Mouse (Mus musculus): Measurements from ENCODE around the gene Mcee. TPM values are rescaled to one million over a fixed set of nuclear protein-coding genes. Genes with fewer than 3 reads are reported as not detected.

Gene Mcee
- polyA plus RNA-seq, 1 experiment from 2014 or later = 105 TPM

DNA sequence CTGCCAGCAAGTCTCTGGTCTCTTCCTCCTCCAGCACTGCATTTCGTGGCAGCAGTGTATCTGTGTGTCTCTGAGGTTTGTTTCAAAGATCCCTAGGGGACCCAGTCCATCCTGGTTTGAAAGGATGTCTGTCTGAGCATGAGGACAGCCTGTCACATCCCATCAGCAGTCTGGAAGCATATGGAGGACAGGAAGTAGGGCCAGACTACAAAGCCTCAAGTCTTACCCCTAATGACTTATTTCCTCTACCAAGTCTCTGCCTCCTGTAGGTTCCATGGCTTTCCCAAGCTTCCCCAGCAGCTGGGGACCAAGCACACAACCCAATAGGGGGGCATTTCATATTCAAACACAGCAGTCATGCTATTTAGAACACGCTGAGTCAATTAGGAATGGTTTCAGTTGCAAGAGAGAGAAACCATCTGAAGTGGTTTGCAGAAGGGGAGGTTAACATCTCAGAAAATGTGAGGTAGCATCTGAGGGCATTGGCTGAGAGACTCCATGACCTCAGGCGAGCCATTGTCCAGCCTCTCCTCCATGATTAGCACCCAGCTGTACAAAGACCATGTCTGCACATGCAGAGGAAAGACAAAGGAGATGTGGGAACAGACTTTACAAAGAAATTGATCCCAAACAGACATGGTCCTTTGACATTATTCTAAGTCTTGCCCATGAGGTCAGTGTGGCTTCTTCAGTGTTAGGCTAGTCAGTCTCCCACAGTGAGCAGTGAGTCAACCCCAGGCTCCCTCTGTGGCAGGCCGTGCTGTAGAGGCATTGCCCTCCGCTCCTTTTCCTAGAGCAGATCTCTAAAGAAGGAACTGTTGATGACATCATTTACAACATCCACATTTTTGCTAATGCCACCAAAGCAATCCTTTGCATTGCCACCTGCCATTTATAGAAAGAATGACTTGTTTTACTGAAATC lies 47.5 kb downstream of the Mcee start:
- 46% methylated on average over 5 of the region's 5 CpGs for WGBS
- H3K27me3 ChIP-seq (replicated peaks) = no peaks in the 10 kb centered on the region
- no peak overlapping the region for H3K4me2 ChIP-seq
- no peaks in the 10 kb centered on the region for H3K36me3 ChIP-seq
- no peak for ATAC-seq (ENCODE audit: extremely low read depth, insufficient number of reproducible peaks, low FRiP score, low TSS enrichment)
- no peak overlapping the region for H3K9ac ChIP-seq
- H3K9me3 ChIP-seq = no peaks in the 10 kb centered on the region
- no peaks in the 10 kb centered on the region for H3K4me1 ChIP-seq
- no peak overlapping the region for H3K27ac ChIP-seq (replicated peaks)
- H3K4me3 ChIP-seq = no peak overlapping the region

GRCm38 (mm10) chr7:64440519-64440918 lies 48.1 kb downstream of the Mcee start:
- Histone ChIP-seq H3K9ac (no peak overlapping the region), H3K9me3 (no peaks in the 10 kb centered on the region), H3K4me2 (no peak overlapping the region), H3K4me3 (no peak overlapping the region), H3K27ac (replicated peaks) (no peak overlapping the region), H3K4me1 (no peaks in the 10 kb centered on the region), H3K36me3 (no peaks in the 10 kb centered on the region), H3K27me3 (replicated peaks) (no peaks in the 10 kb centered on the region)
- ATAC-seq (ENCODE audit: extremely low read depth, insufficient number of reproducible peaks, low FRiP score, low TSS enrichment) = no peak
- whole genome bisulfite sequencing = 70% methylated on average over 8 of the region's 8 CpGs

GRCm38 (mm10) chr7:64450631-64451030 lies 58.2 kb downstream of the Mcee start:
- no peaks in the 10 kb centered on the region for H3K9me3 ChIP-seq
- H3K36me3 ChIP-seq = no peaks in the 10 kb centered on the region
- 79% methylated on average over 13 of the region's 13 CpGs for WGBS
- H3K4me3 ChIP-seq = no peak overlapping the region
- H3K4me2 ChIP-seq = no peak overlapping the region
- no peak for ATAC-seq (ENCODE audit: extremely low read depth, insufficient number of reproducible peaks, low FRiP score, low TSS enrichment)
- H3K9ac ChIP-seq = no peak overlapping the region
- H3K27ac ChIP-seq (replicated peaks) = no peak overlapping the region
- H3K4me1 ChIP-seq = no peaks in the 10 kb centered on the region
- H3K27me3 ChIP-seq (replicated peaks) = no peaks in the 10 kb centered on the region

- ATAC-seq (ENCODE audit: extremely low read depth, insufficient number of reproducible peaks, low FRiP score, low TSS enrichment) = no peak
- 70% methylated on average over 4 of the region's 4 CpGs for WGBS
- H3K36me3 ChIP-seq = no peaks in the 10 kb centered on the region
- no peak overlapping the region for H3K4me3 ChIP-seq
- H3K27me3 ChIP-seq (replicated peaks) = no peaks in the 10 kb centered on the region
- no peak overlapping the region for H3K4me2 ChIP-seq
- H3K27ac ChIP-seq (replicated peaks) = no peak overlapping the region
- H3K9me3 ChIP-seq = no peaks in the 10 kb centered on the region
- H3K4me1 ChIP-seq = no peaks in the 10 kb centered on the region
- H3K9ac ChIP-seq = no peak overlapping the region
Measured at GRCm38 (mm10) chr7:64451441-64451840, 59.0 kb downstream of the Mcee start.

GRCm38 (mm10) chr7:64451861-64452382 lies 59.5 kb downstream of the Mcee start:
- Histone ChIP-seq H3K9me3 (no peaks in the 10 kb centered on the region), H3K4me2 (no peak overlapping the region), H3K27ac (replicated peaks) (no peak overlapping the region), H3K36me3 (no peaks in the 10 kb centered on the region), H3K4me1 (no peaks in the 10 kb centered on the region), H3K4me3 (no peak overlapping the region), H3K27me3 (replicated peaks) (no peaks in the 10 kb centered on the region), H3K9ac (no peak overlapping the region)
- 61% methylated on average over 5 of the region's 5 CpGs for WGBS
- no peak for ATAC-seq (ENCODE audit: extremely low read depth, insufficient number of reproducible peaks, low FRiP score, low TSS enrichment)

- WGBS = 69% methylated on average over 4 of the region's 4 CpGs
- H3K4me3 ChIP-seq = no peak overlapping the region
- ATAC-seq (ENCODE audit: extremely low read depth, insufficient number of reproducible peaks, low FRiP score, low TSS enrichment) = no peak
Measured at GRCm38 (mm10) chr7:64452471-64453222, 60.2 kb downstream of the Mcee start.

GRCm38 (mm10) chr7:64456176-64456575 lies 63.8 kb downstream of the Mcee start:
- Histone ChIP-seq H3K4me1 (no peaks in the 10 kb centered on the region), H3K9me3 (no peaks in the 10 kb centered on the region), H3K4me3 (no peak overlapping the region), H3K27me3 (replicated peaks) (no peaks in the 10 kb centered on the region), H3K9ac (no peak overlapping the region), H3K4me2 (no peak overlapping the region), H3K36me3 (no peaks in the 10 kb centered on the region), H3K27ac (replicated peaks) (no peak overlapping the region)
- WGBS = 74% methylated on average over 4 of the region's 4 CpGs
- ATAC-seq (ENCODE audit: extremely low read depth, insufficient number of reproducible peaks, low FRiP score, low TSS enrichment) = no peak

More at GRCm38 (mm10) chr7:64452471-64453222, 60.2 kb downstream of the Mcee start:
- no peaks in the 10 kb centered on the region for H3K27me3 ChIP-seq (replicated peaks)
- H3K4me1 ChIP-seq = no peaks in the 10 kb centered on the region
- H3K9ac ChIP-seq = no peak overlapping the region
- H3K27ac ChIP-seq (replicated peaks) = no peak overlapping the region
- H3K4me2 ChIP-seq = no peak overlapping the region
- H3K9me3 ChIP-seq = no peaks in the 10 kb centered on the region
- H3K36me3 ChIP-seq = no peaks in the 10 kb centered on the region

GRCm38 (mm10) chr7:64456676-64457075 lies 64.3 kb downstream of the Mcee start:
- no peak overlapping the region for H3K4me2 ChIP-seq
- 42% methylated on average over 3 of the region's 3 CpGs for whole genome bisulfite sequencing
- no peak overlapping the region for H3K9ac ChIP-seq
- no peak overlapping the region for H3K4me3 ChIP-seq
- no peak overlapping the region for H3K27ac ChIP-seq (replicated peaks)
- H3K9me3 ChIP-seq = 0 out of 2 replicates have a peak, but pooled peaks cover under 1% of the 10 kb centered on the region
- no peaks in the 10 kb centered on the region for H3K4me1 ChIP-seq
- H3K27me3 ChIP-seq (replicated peaks) = no peaks in the 10 kb centered on the region
- ATAC-seq (ENCODE audit: extremely low read depth, insufficient number of reproducible peaks, low FRiP score, low TSS enrichment) = no peak
- no peaks in the 10 kb centered on the region for H3K36me3 ChIP-seq

- Histone ChIP-seq H3K27ac (replicated peaks) (no peak overlapping the region), H3K27me3 (replicated peaks) (no peaks in the 10 kb centered on the region), H3K36me3 (no peaks in the 10 kb centered on the region), H3K9me3 (0 out of 2 replicates have a peak, but pooled peaks cover 3% of the 10 kb centered on the region), H3K4me2 (no peak overlapping the region), H3K9ac (no peak overlapping the region), H3K4me3 (no peak overlapping the region), H3K4me1 (no peaks in the 10 kb centered on the region)
- no peak for ATAC-seq (ENCODE audit: extremely low read depth, insufficient number of reproducible peaks, low FRiP score, low TSS enrichment)
- 76% methylated on average over 2 of the region's 2 CpGs for WGBS
Measured at GRCm38 (mm10) chr7:64457811-64458210, 65.4 kb downstream of the Mcee start.
